Mouse (Mus musculus) gastrocnemius, postnatal 14 days (tissue): ENCODE measurements at regions not wholly inside any gene's neighbourhood (a gene's known extent, or its start where the extent isn't known, plus 50 kb on each side); places are given as distances from the start of the nearest gene placed in this dataset.

Source experiments
- DNase-seq: peaks from one replicate; pipeline ENCODE4 v3.0.0; 2021; ENCODE audit warnings: mixed read lengths
- intact Hi-C: fragments of 180-260 bp; cut with DNase I; formaldehyde crosslinking; loops from one replicate; pipeline ENCODE4 v1.15.1; 2025; ENCODE audit warnings: low total_unique reads

- DNase-seq: no peak
- intact Hi-C loops: no loop called here
Observed at GRCm38 (mm10) chr3:144257714-144258517, 52.9 kb upstream of the Lmo4 start.

- DNase-seq: no peak
- intact Hi-C loops: no loop called here
Observed at GRCm38 (mm10) chr3:144257196-144257595, 52.2 kb upstream of the Lmo4 start.

- no peak for DNase-seq
- intact Hi-C loops: no loop called here
Observed at GRCm38 (mm10) chr3:144255596-144256550, 50.9 kb upstream of the Lmo4 start.
